Mouse (Mus musculus): ENCODE measurements around the gene Tmem28. TPM values are rescaled to one million over a fixed set of nuclear protein-coding genes. Genes with fewer than 3 reads are reported as not detected.

Gene Tmem28
- polyA plus RNA-seq (2015; fragmentation: Nextera tagmentation; extraction: Ambion mirVana) = not detected in 2 replicates

GRCm38 (mm10) chrX:99820790-99821395, at the start of gene Tmem28:
Gene Tmem28 (plus strand): TSS chrX:99821021.
- WGBS (ENCODE audit: insufficient replicate concordance) = 17% methylated on average over 57 of the region's 82 CpGs
- H3K4me2 ChIP-seq = peak within 1 kb of the TSS; percentile 51
- H3K4me3 ChIP-seq (replicated peaks) = peak within 1 kb of the TSS; percentile 41
- DNase-seq (no peak), ATAC-seq (ENCODE audit: low read depth) (no peak)
- no peak within 1 kb of the TSS for H3K9ac ChIP-seq
- H3K27me3 ChIP-seq = peaks cover 79% of the 10 kb centered on the region
- no peak within 1 kb of the TSS for H3K27ac ChIP-seq
- no peaks in the 10 kb centered on the region for H3K36me3 ChIP-seq
- no peaks in the 10 kb centered on the region for H3K9me3 ChIP-seq (replicated peaks)
- H3K4me1 ChIP-seq (replicated peaks) = no peaks in the 10 kb centered on the region

GRCm38 (mm10) chrX:99780308-99780707, 40.5 kb upstream of the Tmem28 start:
- Histone ChIP-seq H3K4me2 (no peak overlapping the region), H3K4me3 (replicated peaks) (no peak overlapping the region), H3K27me3 (peaks cover 3% of the 10 kb centered on the region; the same call in 1 of the 2 replicates), H3K4me1 (replicated peaks) (no peaks in the 10 kb centered on the region), H3K27ac (no peak overlapping the region), H3K9me3 (replicated peaks) (no peaks in the 10 kb centered on the region), H3K9ac (no peak overlapping the region), H3K36me3 (no peaks in the 10 kb centered on the region)
- ATAC-seq (ENCODE audit: low read depth) (no peak), DNase-seq (no peak)
- WGBS (ENCODE audit: insufficient replicate concordance) = 51% methylated on average over 4 of the region's 4 CpGs

- no peak for ATAC-seq (ENCODE audit: low read depth)
- H3K4me2 ChIP-seq = no peak overlapping the region
- H3K4me1 ChIP-seq (replicated peaks) = no peaks in the 10 kb centered on the region
- no peaks in the 10 kb centered on the region for H3K9me3 ChIP-seq (replicated peaks)
- no peak for DNase-seq
- no peak overlapping the region for H3K27ac ChIP-seq
- H3K27me3 ChIP-seq = no peaks in the 10 kb centered on the region
- H3K36me3 ChIP-seq = no peaks in the 10 kb centered on the region
- 21% methylated on average over 1 of the region's 1 CpGs for WGBS (ENCODE audit: insufficient replicate concordance)
- no peak overlapping the region for H3K4me3 ChIP-seq (replicated peaks)
- no peak overlapping the region for H3K9ac ChIP-seq
These were observed 12.4 kb upstream of the Tmem28 start for GRCm38 (mm10) chrX:99808375-99808774.

GRCm38 (mm10) chrX:99819395-99819935, 1.4 kb upstream of the Tmem28 start:
- WGBS (ENCODE audit: insufficient replicate concordance) = 12% methylated on average over 22 of the region's 22 CpGs
- peak overlapping the region; percentile 41 for H3K4me3 ChIP-seq (replicated peaks)
- H3K36me3 ChIP-seq = no peaks in the 10 kb centered on the region
- DNase-seq (peak; percentile 6), ATAC-seq (ENCODE audit: low read depth) (peak; percentile 48)
- H3K27ac ChIP-seq = no peak overlapping the region
- peaks cover 83% of the 10 kb centered on the region for H3K27me3 ChIP-seq
- H3K4me1 ChIP-seq (replicated peaks) = no peaks in the 10 kb centered on the region
- H3K4me2 ChIP-seq = peak overlapping the region; percentile 51
- H3K9ac ChIP-seq = no peak overlapping the region
- H3K9me3 ChIP-seq (replicated peaks) = no peaks in the 10 kb centered on the region

- Histone ChIP-seq H3K4me3 (replicated peaks) (peak overlapping the region; percentile 41), H3K4me2 (peak overlapping the region; percentile 51), H3K9me3 (replicated peaks) (no peaks in the 10 kb centered on the region), H3K36me3 (no peaks in the 10 kb centered on the region), H3K27me3 (peaks cover 79% of the 10 kb centered on the region), H3K9ac (no peak overlapping the region), H3K4me1 (replicated peaks) (no peaks in the 10 kb centered on the region), H3K27ac (no peak overlapping the region)
- 18% methylated on average over 83 of the region's 105 CpGs for WGBS (ENCODE audit: insufficient replicate concordance)
- ATAC-seq (ENCODE audit: low read depth) (no peak), DNase-seq (no peak)
These were observed 658 bp upstream of the Tmem28 start for GRCm38 (mm10) chrX:99819936-99820789.

GRCm38 (mm10) chrX:99842090-99842489, 21.3 kb downstream of the Tmem28 start:
- no peak overlapping the region for H3K27ac ChIP-seq
- ATAC-seq (ENCODE audit: low read depth) (no peak), DNase-seq (no peak)
- no peaks in the 10 kb centered on the region for H3K9me3 ChIP-seq (replicated peaks)
- WGBS (ENCODE audit: insufficient replicate concordance) = 27% methylated on average over 2 of the region's 2 CpGs
- no peaks in the 10 kb centered on the region for H3K36me3 ChIP-seq
- no peak overlapping the region for H3K9ac ChIP-seq
- H3K27me3 ChIP-seq = 0 out of 2 replicates have a peak, but pooled peaks cover 12% of the 10 kb centered on the region
- H3K4me1 ChIP-seq (replicated peaks) = no peaks in the 10 kb centered on the region
- no peak overlapping the region for H3K4me2 ChIP-seq
- H3K4me3 ChIP-seq (replicated peaks) = no peak overlapping the region

- peak overlapping the region; percentile 43; the same call in 1 of the 2 replicates for H3K9ac ChIP-seq
- ATAC-seq (ENCODE audit: low read depth) (peak; percentile 85), DNase-seq (peak; percentile 48)
- peaks cover 23% of the 10 kb centered on the region; the same call in 1 of the 2 replicates for H3K27me3 ChIP-seq
- peaks cover 5% of the 10 kb centered on the region for H3K4me1 ChIP-seq (replicated peaks)
- no peaks in the 10 kb centered on the region for H3K36me3 ChIP-seq
- WGBS (ENCODE audit: insufficient replicate concordance) = 14% methylated on average over 25 of the region's 35 CpGs
- peak overlapping the region; percentile 63 for H3K4me2 ChIP-seq
- H3K27ac ChIP-seq = no peak overlapping the region
- H3K9me3 ChIP-seq (replicated peaks) = no peaks in the 10 kb centered on the region
- peak overlapping the region; percentile 49 for H3K4me3 ChIP-seq (replicated peaks)
These were observed 32.5 kb downstream of the Tmem28 start for GRCm38 (mm10) chrX:99853261-99853741.

- no peak overlapping the region for H3K27ac ChIP-seq
- peak overlapping the region; percentile 49 for H3K4me3 ChIP-seq (replicated peaks)
- DNase-seq (no peak), ATAC-seq (ENCODE audit: low read depth) (peak; percentile 34; the same call in 1 of the 2 replicates)
- 20% methylated on average over 3 of the region's 3 CpGs for WGBS (ENCODE audit: insufficient replicate concordance)
- H3K27me3 ChIP-seq = peaks cover 20% of the 10 kb centered on the region; the same call in 1 of the 2 replicates
- peaks cover 5% of the 10 kb centered on the region for H3K4me1 ChIP-seq (replicated peaks)
- H3K9me3 ChIP-seq (replicated peaks) = no peaks in the 10 kb centered on the region
- H3K36me3 ChIP-seq = no peaks in the 10 kb centered on the region
- H3K9ac ChIP-seq = no peak overlapping the region
- H3K4me2 ChIP-seq = peak overlapping the region; percentile 63
These were observed 33.0 kb downstream of the Tmem28 start for GRCm38 (mm10) chrX:99853834-99854233.

- H3K4me2 ChIP-seq = no peak overlapping the region
- no peak overlapping the region for H3K4me3 ChIP-seq (replicated peaks)
- 51% methylated on average over 4 of the region's 4 CpGs for WGBS (ENCODE audit: insufficient replicate concordance)
- no peaks in the 10 kb centered on the region for H3K36me3 ChIP-seq
- H3K9ac ChIP-seq = no peak overlapping the region
- H3K27ac ChIP-seq = no peak overlapping the region
- DNase-seq (no peak), ATAC-seq (ENCODE audit: low read depth) (no peak)
- H3K27me3 ChIP-seq = peaks cover 4% of the 10 kb centered on the region; the same call in 1 of the 2 replicates
- H3K9me3 ChIP-seq (replicated peaks) = no peaks in the 10 kb centered on the region
- H3K4me1 ChIP-seq (replicated peaks) = no peaks in the 10 kb centered on the region
These were observed 51.4 kb downstream of the Tmem28 start for GRCm38 (mm10) chrX:99872228-99872627.

- no peak overlapping the region for H3K4me2 ChIP-seq
- no peaks in the 10 kb centered on the region for H3K4me1 ChIP-seq (replicated peaks)
- no peak overlapping the region for H3K9ac ChIP-seq
- no peak overlapping the region for H3K27ac ChIP-seq
- H3K27me3 ChIP-seq = peaks cover 4% of the 10 kb centered on the region; the same call in 1 of the 2 replicates
- no peak for DNase-seq
- no peaks in the 10 kb centered on the region for H3K36me3 ChIP-seq
- H3K4me3 ChIP-seq (replicated peaks) = no peak overlapping the region
- WGBS (ENCODE audit: insufficient replicate concordance) = 47% methylated on average over 3 of the region's 3 CpGs
- ATAC-seq (ENCODE audit: low read depth) = no peak
- H3K9me3 ChIP-seq (replicated peaks) = no peaks in the 10 kb centered on the region
These were observed 51.9 kb downstream of the Tmem28 start for GRCm38 (mm10) chrX:99872632-99873201.
